Mouse (Mus musculus): ENCODE results near the gene Bub1b.

DNA sequence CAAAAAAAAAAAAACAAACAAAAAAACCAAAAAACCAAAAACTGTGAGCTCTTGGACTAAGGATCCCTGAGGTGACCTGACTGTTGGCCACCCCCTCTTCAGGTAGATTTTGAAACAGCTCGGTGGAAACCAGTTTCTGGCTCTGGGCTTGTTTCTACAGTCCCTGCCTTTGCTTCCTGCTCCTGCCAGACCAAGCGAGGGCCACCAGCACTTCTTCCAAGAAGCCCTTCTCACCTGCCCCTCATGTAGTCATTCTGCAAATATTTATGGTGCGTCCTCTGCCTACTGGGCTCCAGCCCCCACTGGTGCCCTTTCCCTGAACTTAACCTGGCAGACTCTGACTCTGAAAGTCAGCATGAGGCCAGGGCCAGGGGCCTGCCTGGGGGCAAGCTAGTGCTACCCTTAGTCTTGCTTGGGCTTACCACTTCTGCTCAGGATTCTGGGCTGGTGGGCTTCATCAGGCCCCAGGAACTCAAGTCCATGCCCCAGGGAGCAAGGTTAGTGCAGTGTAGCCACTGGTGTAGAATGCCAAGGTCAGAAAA, 67.0 kb downstream of the Bub1b start:
- TF ChIP-seq JUN (IDR thresholded peaks at IDR 0.05; ENCODE audit: insufficient read depth, low read depth, low read length) (no peak), EP300 (IDR thresholded peaks at IDR 0.05; ENCODE audit: low read length) (no peak)

Data from CH12.LX (cell line).